ENCODE assay signal across 8 mouse cellular contexts in the genomic region with DNA sequence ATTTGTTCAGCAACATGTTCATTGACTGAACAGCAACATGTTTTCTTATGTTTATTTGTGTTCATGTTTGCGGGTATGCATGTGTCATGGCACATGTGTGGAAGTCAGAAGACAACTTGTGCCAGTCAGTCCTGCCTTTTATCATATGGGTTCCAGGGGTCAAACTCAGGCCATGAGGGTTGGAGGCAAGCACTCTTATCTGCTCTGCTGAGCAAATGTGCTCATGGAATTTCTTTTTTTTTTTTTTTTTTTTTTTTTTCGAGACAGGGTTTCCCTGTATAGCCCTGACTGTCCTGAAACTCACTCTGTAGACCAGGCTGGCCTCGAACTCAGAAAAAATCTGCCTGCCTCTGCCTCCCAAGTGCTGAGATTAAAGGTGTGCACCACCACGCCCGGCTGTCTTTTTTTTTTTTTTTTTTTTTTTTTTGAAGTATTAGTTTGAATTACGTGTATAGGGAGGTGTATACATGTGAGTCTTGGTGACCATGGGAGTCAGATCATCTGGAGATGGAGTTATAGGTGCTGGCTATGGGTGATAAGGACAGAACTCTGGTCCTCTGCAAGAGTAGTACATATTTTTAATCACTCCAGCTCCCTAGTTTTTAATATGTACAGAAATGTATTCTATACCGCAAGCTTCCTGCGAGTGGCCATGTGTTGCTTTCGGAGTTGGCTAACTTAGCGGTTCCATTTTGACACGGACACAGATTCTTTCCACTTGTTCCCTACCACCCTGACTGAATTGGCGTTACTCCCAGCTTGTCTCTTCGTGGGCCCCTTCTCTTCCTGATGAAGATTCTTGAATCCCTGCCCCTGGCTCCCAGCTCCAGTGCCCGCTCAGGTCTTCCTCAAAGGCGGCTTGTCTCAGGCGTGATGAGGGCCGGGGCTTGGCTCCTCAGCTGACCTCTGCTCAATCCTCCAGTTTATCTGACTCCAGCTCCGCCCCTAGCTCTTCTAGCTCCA. TPM values are rescaled to one million over a fixed set of nuclear protein-coding genes. Genes with fewer than 3 reads are reported as not detected.
DNase-seq lines count a peak whose midpoint lies in the region; ATAC-seq and TF ChIP-seq lines count a peak whose summit lies in the region.

No protein-coding gene starts in this region.

- no peak for ATAC-seq in kidney, embryonic 16.5 days (ENCODE audit: low FRiP score, low TSS enrichment)
- no peak for ATAC-seq in heart, embryonic 11.5 days (replicated peaks; ENCODE audit: insufficient number of reproducible peaks, low FRiP score, low TSS enrichment)
- ATAC-seq in liver, postnatal 0 days, result no peak
- ATAC-seq in CD4-positive, CD25-positive, alpha-beta regulatory T cell, adult 4 months, result no peak

- no peak overlapping the region; the same call in 1 of the 2 replicates for H3K4me2 ChIP-seq in kidney, embryonic 16.5 days (replicated peaks; ENCODE audit: low read depth, low read length)
- no peak overlapping the region; the same call in 1 of the 2 replicates for H3K4me2 ChIP-seq in heart, embryonic 11.5 days
- peak overlapping the region; percentile 71; the same call in 1 of the 2 replicates for H3K4me2 ChIP-seq in liver, postnatal 0 days (ENCODE audit: low read depth, low read length)

- no peak for TF ChIP-seq CTCF in liver, postnatal 0 days (IDR thresholded peaks at IDR 0.05; ENCODE audit: low read depth)

- H3K4me1 ChIP-seq in kidney, embryonic 16.5 days (ENCODE audit: insufficient read depth, low read length), result peaks cover 4% of the 10 kb centered on the region; the same call in 1 of the 2 replicates
- peaks cover 16% of the 10 kb centered on the region for H3K4me1 ChIP-seq in heart, embryonic 11.5 days (ENCODE audit: control insufficient read depth, insufficient read depth, low read length)
- H3K4me1 ChIP-seq in liver, postnatal 0 days (ENCODE audit: insufficient read depth), result 0 out of 2 replicates have a peak, but pooled peaks cover 6% of the 10 kb centered on the region

- no peak for DNase-seq in kidney, postnatal 25 days
- DNase-seq in Muller cell, postnatal 12 days (ENCODE audit: inconsistent ontology term), result peak; percentile 50
- DNase-seq in liver, postnatal 0 days, result no peak
- DNase-seq in layer of hippocampus, postnatal 10 days (ENCODE audit: low spot score in 2 of 2), result no peak
- no peak for DNase-seq in kidney, postnatal 10 days

- H3K4me3 ChIP-seq in kidney, embryonic 16.5 days (ENCODE audit: low read length), result peak overlapping the region; percentile 46; the same call in 1 of the 2 replicates
- H3K4me3 ChIP-seq in heart, embryonic 11.5 days (ENCODE audit: low read depth, low read length), result no peak overlapping the region
- no peak overlapping the region for H3K4me3 ChIP-seq in liver, postnatal 0 days (ENCODE audit: low read depth, low read length)

- H3K9me3 ChIP-seq in kidney, embryonic 16.5 days (ENCODE audit: low read length), result no peaks in the 10 kb centered on the region
- H3K9me3 ChIP-seq in heart, embryonic 11.5 days (replicated peaks; ENCODE audit: control insufficient read depth, low read length), result no peaks in the 10 kb centered on the region
- no peaks in the 10 kb centered on the region for H3K9me3 ChIP-seq in liver, postnatal 0 days (ENCODE audit: low read length)

- peak overlapping the region; percentile 59; the same call in 1 of the 2 replicates for H3K9ac ChIP-seq in kidney, embryonic 16.5 days (replicated peaks; ENCODE audit: low read length)
- H3K9ac ChIP-seq in heart, embryonic 11.5 days (ENCODE audit: low read depth, low read length), result no peak overlapping the region
- no peak overlapping the region for H3K9ac ChIP-seq in liver, postnatal 0 days (replicated peaks)

- peak overlapping the region; percentile 81; the same call in 1 of the 2 replicates for H3K27ac ChIP-seq in kidney, embryonic 16.5 days (ENCODE audit: low read length)
- peak overlapping the region; percentile 87; the same call in 1 of the 2 replicates for H3K27ac ChIP-seq in heart, embryonic 11.5 days (ENCODE audit: low read depth, low read length)
- H3K27ac ChIP-seq in liver, postnatal 0 days (ENCODE audit: low read depth), result no peak overlapping the region

- no peaks in the 10 kb centered on the region for H3K27me3 ChIP-seq in kidney, embryonic 16.5 days (ENCODE audit: insufficient read depth, low read length)
- H3K27me3 ChIP-seq in heart, embryonic 11.5 days (ENCODE audit: control insufficient read depth, insufficient read depth, low read length), result no peaks in the 10 kb centered on the region
- no peaks in the 10 kb centered on the region for H3K27me3 ChIP-seq in liver, postnatal 0 days (ENCODE audit: insufficient read depth, low read length)

- H3K36me3 ChIP-seq in kidney, embryonic 16.5 days (ENCODE audit: insufficient read depth, low read length), result no peaks in the 10 kb centered on the region
- H3K36me3 ChIP-seq in heart, embryonic 11.5 days (ENCODE audit: control insufficient read depth, insufficient read depth, low read length), result no peaks in the 10 kb centered on the region
- H3K36me3 ChIP-seq in liver, postnatal 0 days (replicated peaks; ENCODE audit: insufficient read depth, low read length), result no peaks in the 10 kb centered on the region

- no peak for TF ChIP-seq EP300 in liver, postnatal 0 days (IDR thresholded peaks at IDR 0.05; ENCODE audit: low read depth)

- WGBS in kidney, embryonic 16.5 days, result 78% methylated on average over 17 of the region's 18 CpGs
- WGBS in heart, embryonic 11.5 days (ENCODE audit: insufficient replicate concordance), result 61% methylated on average over 18 of the region's 18 CpGs
- 75% methylated on average over 18 of the region's 18 CpGs for WGBS in liver, postnatal 0 days (ENCODE audit: insufficient replicate concordance)

RNA-seq across cellular contexts. Expression of a gene that starts 26.8 kb away (rescaled TPM):
- polyA plus RNA-seq in kidney, embryonic 16.5 days (2015; fragmentation: Nextera tagmentation; extraction: Ambion mirVana), result 202 and 208 TPM in 2 replicates
- polyA plus RNA-seq in heart, embryonic 11.5 days (2014; fragmentation: Nextera tagmentation; extraction: Ambion mirVana), result 421 and 474 TPM in 2 replicates
- 51.8 and 57.1 TPM in 2 replicates for polyA plus RNA-seq in liver, postnatal 0 days (2015; fragmentation: Nextera tagmentation; extraction: Ambion mirVana)
- 100 to 1,000 TPM; 174 to 184 TPM for total RNA-seq in layer of hippocampus, postnatal 10 days (2021)
- 10 to 100 TPM; 24.0 to 28.2 TPM for polyA plus RNA-seq in CD4-positive, CD25-positive, alpha-beta regulatory T cell, adult 4 months (2017; shearing (Covaris generic))

RNA-seq across cellular contexts. Expression of a gene that starts 40.4 kb away (rescaled TPM):
- 191 and 192 TPM in 2 replicates for polyA plus RNA-seq in kidney, embryonic 16.5 days (2015; fragmentation: Nextera tagmentation; extraction: Ambion mirVana)
- 135 and 142 TPM in 2 replicates for polyA plus RNA-seq in heart, embryonic 11.5 days (2014; fragmentation: Nextera tagmentation; extraction: Ambion mirVana)
- polyA plus RNA-seq in liver, postnatal 0 days (2015; fragmentation: Nextera tagmentation; extraction: Ambion mirVana), result 56.0 and 62.3 TPM in 2 replicates
- total RNA-seq in layer of hippocampus, postnatal 10 days (2021), result 10 to 100 TPM; 55.2 to 58.1 TPM
- polyA plus RNA-seq in CD4-positive, CD25-positive, alpha-beta regulatory T cell, adult 4 months (2017; shearing (Covaris generic)), result 100 to 1,000 TPM; 133 to 174 TPM
